Mouse (Mus musculus) CD4-positive, CD25-positive, alpha-beta regulatory T cell, adult 2 months (primary cell): ENCODE results near the gene Olfr980.
"Not testable (repeated sequence)": the region's sequence is repeated elsewhere in the genome, so short reads cannot be mapped to it uniquely, and the experiment has no call there.

ENCODE experiments used
- DNase-seq: peaks from one replicate; pipeline ENCODE4 v3.0.0-alpha.2; 2012; ENCODE audit warnings: low read depth, low spot score

Gene Olfr980

DNA sequence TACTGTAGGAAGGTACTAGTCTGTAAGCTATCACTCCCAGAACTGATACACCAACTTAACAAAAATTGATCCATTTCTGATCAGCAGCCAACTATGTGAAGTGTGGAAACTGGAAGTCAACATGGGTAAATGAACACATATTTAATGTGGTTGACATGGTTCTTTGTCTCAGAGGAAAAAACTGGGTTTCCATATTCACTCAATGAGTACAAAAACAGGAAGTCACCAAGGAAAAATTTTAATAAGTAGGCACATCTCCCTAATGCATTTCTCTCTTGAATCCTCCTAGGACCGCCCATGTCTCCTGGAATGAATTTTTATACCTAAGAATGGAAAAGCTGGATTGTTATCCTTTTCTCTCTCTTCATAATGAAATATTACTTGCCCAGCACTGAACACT lies at the start of gene Olfr980:
Olfr980 (minus strand) TSS at position 101 of the 400 bp plus-strand sequence.
- no peak for DNase-seq

- no peak for DNase-seq
These were observed 40.8 kb upstream of the Olfr980 start for GRCm38 (mm10) chr9:40050138-40050537.

DNA sequence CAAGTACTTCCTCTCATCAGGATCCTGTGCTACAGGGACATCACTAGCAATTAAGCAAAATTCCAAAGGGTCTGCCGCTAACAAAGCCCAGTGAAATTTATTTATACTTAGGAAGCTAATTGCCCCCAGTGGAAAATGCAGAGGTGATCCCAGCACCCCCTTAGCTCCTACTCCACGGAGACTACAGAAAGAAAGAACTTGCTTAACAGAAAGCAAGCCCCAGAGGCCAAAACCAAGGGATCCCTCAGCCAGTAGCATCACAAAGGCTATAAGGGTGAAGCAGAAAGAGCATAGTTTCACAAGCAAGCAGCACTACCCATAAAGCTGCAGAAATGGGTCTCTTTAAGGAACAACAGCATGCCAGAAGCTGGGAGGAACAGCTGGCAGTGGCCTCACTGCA lies 11.8 kb upstream of the Olfr980 start, which contains the start of gene Olfr981:
Olfr981 (plus strand) TSS at position 301 of the 400 bp plus-strand sequence.
- DNase-seq: no peak

GRCm38 (mm10) chr9:40003365-40003764 lies 6.0 kb downstream of the Olfr980 start, which contains the start of gene Olfr979:
Gene Olfr979 (minus strand): TSS chr9:40003465.
- DNase-seq: no peak

DNA sequence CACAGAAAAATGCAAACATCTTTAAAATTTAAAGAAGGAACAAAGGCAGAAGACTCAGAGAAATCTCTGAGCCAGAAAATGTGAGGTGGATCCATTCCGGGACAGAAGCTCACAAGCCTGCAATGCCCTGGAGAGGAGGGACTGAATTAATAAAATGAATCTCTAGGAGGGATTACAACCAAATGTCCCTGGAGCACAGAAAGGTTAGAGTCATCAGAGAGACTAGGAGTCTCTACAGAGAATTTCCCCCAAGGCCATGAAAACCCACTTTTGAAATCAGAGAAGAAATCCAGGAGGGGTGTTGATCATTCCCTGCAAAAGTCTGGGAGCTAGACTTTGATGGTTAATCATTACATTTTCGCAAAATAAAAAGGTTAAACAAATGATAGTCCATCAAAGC lies 17.6 kb downstream of the Olfr980 start, which contains the start of gene Olfr978:
Olfr978 (plus strand) TSS at position 301 of the 400 bp plus-strand sequence.
- no peak for DNase-seq

- not testable (repeated sequence) for DNase-seq
These were observed 32.7 kb downstream of the Olfr980 start for GRCm38 (mm10) chr9:39976581-39977145.

GRCm38 (mm10) chr9:39961033-39961432 lies 48.3 kb downstream of the Olfr980 start, which contains the start of gene Olfr976:
Gene Olfr976 (minus strand): TSS chr9:39961133.
- not testable (repeated sequence) for DNase-seq
